In genomic region chr11:106490057-106490456, GRCm38 (mm10) we compare ENCODE assay signal across 27 mouse cellular contexts. TPM values are rescaled to one million over a fixed set of nuclear protein-coding genes. Genes with fewer than 3 reads are reported as not detected.
A peak's percentile ranks its signal among the peaks of the same experiment; 100 is the strongest.
DNase-seq lines count a peak whose midpoint lies in the region; ATAC-seq and TF ChIP-seq lines count a peak whose summit lies in the region.
"Had no signal": no experiment of that assay in that cellular context is flagged by ENCODE, and none has a peak within 500 bp of the region (broad histone marks: within the 10 kb centered on the region; RNA-seq: fewer than 3 reads in every experiment).

No protein-coding gene starts in this region.

- peak; percentile 52 for DNase-seq in adrenal gland, adult 8-10 months
- no peak for DNase-seq in adrenal gland, adult 18-20 months (ENCODE audit: low spot score in 2 of 2)
- DNase-seq in lung, postnatal 0 days (ENCODE audit: low spot score): no peak
- DNase-seq in lung, postnatal 10 days: no peak
- no peak for DNase-seq in hindbrain, embryonic 14.5 days (ENCODE audit: low spot score)
- DNase-seq: cerebellum, adult 11-12 months; cerebellum, adult 9-11 months; embryo, embryonic 11 days; gastrocnemius, postnatal 25 days; heart, adult 11 months; kidney, adult 2 months; kidney, postnatal 36 days; midbrain, embryonic 14.5 days; right cerebral cortex, adult 18-20 months; spleen, adult 18-20 months; thymus, postnatal 4 days had no signal

- WGBS in lung, postnatal 0 days: 26% methylated on average over 10 of the region's 10 CpGs
- 57% methylated on average over 10 of the region's 10 CpGs for WGBS in macrophage (ENCODE audit: missing documents)
- 71% methylated on average over 10 of the region's 10 CpGs for WGBS in hindbrain, embryonic 14.5 days

- TF ChIP-seq EP300 in lung, postnatal 0 days (IDR thresholded peaks at IDR 0.05): peak; percentile 62; the same call in 1 of the 2 replicates

- peaks cover 8% of the 10 kb centered on the region for H3K4me1 ChIP-seq in lung, postnatal 0 days (ENCODE audit: insufficient read depth, low read depth, low read length)
- peaks cover 8% of the 10 kb centered on the region for H3K4me1 ChIP-seq in hindbrain, embryonic 14.5 days (replicated peaks; ENCODE audit: control insufficient read depth, insufficient read depth, low read length)

- no peak overlapping the region for H3K4me3 ChIP-seq in lung, postnatal 0 days (ENCODE audit: low read depth, low read length)
- H3K4me3 ChIP-seq in C2C12 (ENCODE audit: insufficient read depth, poor library complexity, severe bottlenecking) (no peak overlapping the region), macrophage (ENCODE audit: inconsistent target) (no peak overlapping the region)
- H3K4me3 ChIP-seq in hindbrain, embryonic 14.5 days (replicated peaks; ENCODE audit: low read length): no peak overlapping the region
- H3K4me3 ChIP-seq: embryonic facial prominence, embryonic 12.5 days; heart, embryonic 10.5 days; heart, embryonic 15.5 days; intestine, embryonic 15.5 days; limb, embryonic 13.5 days had no signal

- H3K36me3 ChIP-seq in lung, postnatal 0 days (ENCODE audit: insufficient read depth, low read length): no peaks in the 10 kb centered on the region
- no peaks in the 10 kb centered on the region for H3K36me3 ChIP-seq in C2C12 (ENCODE audit: control insufficient read depth, insufficient read depth)
- no peaks in the 10 kb centered on the region for H3K36me3 ChIP-seq in macrophage (ENCODE audit: inconsistent target)
- no peaks in the 10 kb centered on the region for H3K36me3 ChIP-seq in hindbrain, embryonic 14.5 days (replicated peaks; ENCODE audit: control insufficient read depth, insufficient read depth)
- H3K36me3 ChIP-seq: embryonic facial prominence, embryonic 12.5 days; heart, embryonic 10.5 days; heart, embryonic 15.5 days; intestine, embryonic 15.5 days; limb, embryonic 13.5 days had no signal

- H3K27me3 ChIP-seq in lung, postnatal 0 days (replicated peaks; ENCODE audit: insufficient read depth, low read length): no peaks in the 10 kb centered on the region
- H3K27me3 ChIP-seq in C2C12 (ENCODE audit: control insufficient read depth, insufficient read depth, insufficient read length): no peaks in the 10 kb centered on the region
- no peaks in the 10 kb centered on the region for H3K27me3 ChIP-seq in hindbrain, embryonic 14.5 days (ENCODE audit: control insufficient read depth, insufficient read depth, low read length)
- H3K27me3 ChIP-seq: embryonic facial prominence, embryonic 12.5 days; heart, embryonic 15.5 days; intestine, embryonic 15.5 days; limb, embryonic 13.5 days had no signal

- H3K27ac ChIP-seq in lung, postnatal 0 days (ENCODE audit: low read length): 0 out of 2 replicates have a peak overlapping the region, but pooled peaks have one; percentile 4
- H3K27ac ChIP-seq in macrophage: peak overlapping the region; percentile 27; the same call in 1 of the 2 replicates
- H3K27ac ChIP-seq in hindbrain, embryonic 14.5 days: no peak overlapping the region
- H3K27ac ChIP-seq: embryonic facial prominence, embryonic 12.5 days; heart, embryonic 10.5 days; heart, embryonic 15.5 days; hindbrain, postnatal 0 days; intestine, embryonic 15.5 days; limb, embryonic 13.5 days; liver, embryonic 14.5 days had no signal

- H3K79me2 ChIP-seq in C2C12 (ENCODE audit: control insufficient read depth, insufficient read depth): peaks cover 23% of the 10 kb centered on the region
- peaks cover 20% of the 10 kb centered on the region for H3K79me2 ChIP-seq in macrophage (ENCODE audit: inconsistent target)

- no peak for ATAC-seq in lung, postnatal 0 days
- ATAC-seq in hindbrain, embryonic 14.5 days (ENCODE audit: low FRiP score): no peak
- ATAC-seq: activated CD4-positive, CD25-positive, alpha-beta regulatory T cell, adult 4 months; forebrain, embryonic 14.5 days; hindbrain, postnatal 0 days; intestine, embryonic 15.5 days had no signal

- H3ac ChIP-seq in C2C12 (ENCODE audit: control insufficient read depth, insufficient read length, low read depth): no peak overlapping the region

- no peak overlapping the region for H3K9ac ChIP-seq in lung, postnatal 0 days (replicated peaks; ENCODE audit: low read depth)
- no peak overlapping the region for H3K9ac ChIP-seq in hindbrain, embryonic 14.5 days
- H3K9ac ChIP-seq: embryonic facial prominence, embryonic 12.5 days; heart, embryonic 15.5 days; intestine, embryonic 15.5 days; limb, embryonic 13.5 days; liver, embryonic 14.5 days had no signal

- TF ChIP-seq CTCF in lung, postnatal 0 days (IDR thresholded peaks at IDR 0.05): no peak
- TF ChIP-seq CTCF in C2C12 (IDR thresholded peaks at IDR 0.05; ENCODE audit: control insufficient read depth, insufficient read depth, insufficient read length): no peak

- no peak overlapping the region for H3K4me2 ChIP-seq in lung, postnatal 0 days (replicated peaks; ENCODE audit: low read depth, low read length)
- no peak overlapping the region for H3K4me2 ChIP-seq in hindbrain, embryonic 14.5 days (replicated peaks)
- H3K4me2 ChIP-seq: embryonic facial prominence, embryonic 12.5 days; heart, embryonic 15.5 days; intestine, embryonic 15.5 days; limb, embryonic 13.5 days had no signal

- peaks cover 19% of the 10 kb centered on the region for H3K79me3 ChIP-seq in C2C12 (ENCODE audit: low read depth)

- H3K9me3 ChIP-seq in lung, postnatal 0 days (ENCODE audit: low read length): no peaks in the 10 kb centered on the region
- no peaks in the 10 kb centered on the region for H3K9me3 ChIP-seq in hindbrain, embryonic 14.5 days (ENCODE audit: control insufficient read depth, low read length)
- H3K9me3 ChIP-seq: embryonic facial prominence, embryonic 12.5 days; heart, embryonic 10.5 days; heart, embryonic 15.5 days; intestine, embryonic 15.5 days; limb, embryonic 13.5 days had no signal

TF ChIP-seq in C2C12, 6 proteins besides CTCF, POLR2A, EP300 and RAD21:
- peak; percentile 16 for TF ChIP-seq MAX (IDR thresholded peaks at IDR 0.05)
- no peak for TF ChIP-seq USF1 (IDR thresholded peaks at IDR 0.05; ENCODE audit: low read depth)
TF ChIP-seq in C2C12: peak in this region for 1.

RNA-seq across cellular contexts. Expression of gene Ern1, which starts 2.4 kb away (rescaled TPM):
- 100 to 1,000 TPM; 171 to 211 (median 198) TPM for total RNA-seq in adrenal gland, adult 8-10 months (2022)
- 100 to 1,000 TPM in 1 of 2 experiments, 10 to 100 TPM in 1; 74.1 to 154 TPM for total RNA-seq in adrenal gland, adult 18-20 months (2021)
- 5.4 and 6.3 TPM in 2 replicates for polyA plus RNA-seq in lung, postnatal 0 days (2015; fragmentation: Nextera tagmentation; extraction: Ambion mirVana)
- 6.0 TPM for polyA plus RNA-seq in C2C12 (2012; fragmentation: generic; extraction: Trizol)
- total RNA-seq in macrophage (2018; cell fraction: chromatin; rRNA removed): 100 to 1,000 TPM; 107 to 506 (median 204) TPM
- total RNA-seq in macrophage (2018; cell fraction: cytosol; rRNA removed): 10 to 100 TPM; 25.3 to 66.2 (median 31.2) TPM
- total RNA-seq in macrophage (2018; cell fraction: nucleus; rRNA removed): 100 to 1,000 TPM in 24 of 26 experiments, 10 to 100 TPM in 2; 74.2 to 310 (median 147) TPM
- polyA plus RNA-seq in macrophage (2018): 17.0 to 28.6 TPM (median 18.0 TPM) in 3 replicates
- polyA plus RNA-seq in hindbrain, embryonic 14.5 days (2014; fragmentation: Nextera tagmentation; extraction: Ambion mirVana): 5.0 and 7.2 TPM in 2 replicates
